Mouse (Mus musculus) forebrain, embryonic 14.5 days (tissue): Measurements from ENCODE around the gene A630089N07Rik. TPM values are rescaled to one million over a fixed set of nuclear protein-coding genes. Genes with fewer than 3 reads are reported as not detected.
"Not testable (repeated sequence)": the region's sequence is repeated elsewhere in the genome, so short reads cannot be mapped to it uniquely, and the experiment has no call there.

Experiments
- ATAC-seq: fragments of 200-750 bp; cut with Nextera tagmentation; 2 replicates; pipeline ENCODE4 v1.8.0; 2017; ENCODE audit warnings: mild to moderate bottlenecking, moderate library complexity
- DNase-seq: peaks from one replicate; pipeline ENCODE4 v3.0.0-alpha.2; 2015; ENCODE audit warnings: low spot score
- H3K27ac ChIP-seq: fragments of 300-500 bp; sonication (generic); 2 replicates; pipeline ENCODE4 v1.5.1; 2014; ENCODE audit warnings: low read depth, mild to moderate bottlenecking, control low read depth, low read length, moderate library complexity
- H3K27me3 ChIP-seq: fragments of 300-500 bp; sonication (generic); replicated peaks from 2 replicates; pipeline ENCODE4 v1.6.1; 2014; ENCODE audit warnings: low read length, control low read depth, mixed read lengths; ENCODE audit not compliant: control insufficient read depth, insufficient read depth
- H3K36me3 ChIP-seq: fragments of 300-500 bp; sonication (generic); 2 replicates; pipeline ENCODE4 v1.6.1; 2014; ENCODE audit warnings: low read length, control low read depth; ENCODE audit not compliant: control insufficient read depth, insufficient read depth
- H3K4me1 ChIP-seq: fragments of 300-500 bp; sonication (generic); 2 replicates; pipeline ENCODE4 v1.6.1; 2014; ENCODE audit warnings: antibody characterized with exemption, low read length, control low read depth; ENCODE audit not compliant: control insufficient read depth, insufficient read depth
- H3K4me2 ChIP-seq: fragments of 300-500 bp; sonication (generic); 2 replicates; pipeline ENCODE4 v1.6.1; 2014; ENCODE audit warnings: mild to moderate bottlenecking, control low read depth, low read length
- H3K4me3 ChIP-seq: fragments of 300-500 bp; sonication (generic); 2 replicates; pipeline ENCODE4 v1.5.1; 2014; ENCODE audit warnings: low read depth, low read length, control low read depth
- H3K9ac ChIP-seq: fragments of 300-500 bp; sonication (generic); 2 replicates; pipeline ENCODE4 v1.6.1; 2014; ENCODE audit warnings: mild to moderate bottlenecking, low read length, control low read depth, moderate library complexity
- H3K9me3 ChIP-seq: fragments of 300-500 bp; sonication (generic); replicated peaks from 2 replicates; pipeline ENCODE4 v1.6.1; 2016; ENCODE audit warnings: low read length, control low read depth, mixed read lengths; ENCODE audit not compliant: control insufficient read depth
- WGBS: fragments of 180-500 bp; shearing (Covaris S2); extraction: QIAGEN DNeasy Blood & Tissue Kit; methylation state at CpG from one replicate; pipeline ENCODE4 v1.1.7; 2014; 5-methylcytosine and 5-hydroxymethylcytosine counted together
- polyA plus RNA-seq: library from polyadenylated mRNA; unstranded; fragments of >200 nt; fragmentation: Nextera tagmentation; extraction: Ambion mirVana; gene quantifications from 2 replicates; pipeline ENCODE4 v1.2.1, GENCODE M21; 2014

A630089N07Rik gene
- polyA plus RNA-seq, 1 experiment from 2014 or later = 12.6 TPM

GRCm38 (mm10) chr16:98022657-98023345 is 59.4 kb downstream of the A630089N07Rik start:
- Histone ChIP-seq H3K36me3 (no peaks in the 10 kb centered on the region), H3K4me1 (no peaks in the 10 kb centered on the region), H3K27me3 (no peaks in the 10 kb centered on the region), H3K9ac (no peak overlapping the region), H3K4me2 (no peak overlapping the region), H3K9me3 (0 out of 2 replicates have a peak, but pooled peaks cover 5% of the 10 kb centered on the region), H3K4me3 (no peak overlapping the region), H3K27ac (no peak overlapping the region)
- DNase-seq (peak; percentile 5), ATAC-seq (no peak)
- 85% methylated on average over 2 of the region's 2 CpGs for WGBS

GRCm38 (mm10) chr16:98022081-98022480 is 60.2 kb downstream of the A630089N07Rik start:
- H3K4me1 ChIP-seq = no peaks in the 10 kb centered on the region
- no peak overlapping the region for H3K4me2 ChIP-seq
- WGBS = 92% methylated on average over 3 of the region's 3 CpGs
- H3K27ac ChIP-seq = no peak overlapping the region
- H3K4me3 ChIP-seq = no peak overlapping the region
- H3K9ac ChIP-seq = no peak overlapping the region
- no peak for DNase-seq
- no peak for ATAC-seq
- peaks cover 11% of the 10 kb centered on the region; the same call in 1 of the 2 replicates for H3K9me3 ChIP-seq
- no peaks in the 10 kb centered on the region for H3K36me3 ChIP-seq
- no peaks in the 10 kb centered on the region for H3K27me3 ChIP-seq

GRCm38 (mm10) chr16:97997383-97997731 is 84.9 kb downstream of the A630089N07Rik start:
- H3K4me3 ChIP-seq = peak overlapping the region; percentile 50
- not testable (repeated sequence) for H3K27me3 ChIP-seq, H3K36me3 ChIP-seq, H3K27ac ChIP-seq, H3K9me3 ChIP-seq
- H3K9ac ChIP-seq = peak overlapping the region; percentile 61
- DNase-seq = peak; percentile 5
- ATAC-seq = peak; percentile 84
- peak overlapping the region; percentile 60 for H3K4me2 ChIP-seq
- 0% methylated on average over 8 of the region's 8 CpGs for WGBS
- peaks cover 13% of the 10 kb centered on the region; the same call in 1 of the 2 replicates for H3K4me1 ChIP-seq

- Histone ChIP-seq H3K9me3 (no peaks in the 10 kb centered on the region), H3K36me3 (no peaks in the 10 kb centered on the region), H3K27me3 (no peaks in the 10 kb centered on the region), H3K4me2 (peak within 1 kb of the TSS; percentile 60), H3K27ac (no peak within 1 kb of the TSS), H3K4me3 (peak within 1 kb of the TSS; percentile 50), H3K4me1 (peaks cover 13% of the 10 kb centered on the region; the same call in 1 of the 2 replicates), H3K9ac (peak within 1 kb of the TSS; percentile 61)
- DNase-seq (peak; percentile 92), ATAC-seq (peak; percentile 99)
- 2% methylated on average over 22 of the region's 22 CpGs for WGBS
Measured at GRCm38 (mm10) chr16:97996616-97997382, 85.5 kb downstream of the A630089N07Rik start, which contains the start of gene B230307C23Rik. TSS of gene B230307C23Rik (plus strand) at chr16:97997315.

DNA sequence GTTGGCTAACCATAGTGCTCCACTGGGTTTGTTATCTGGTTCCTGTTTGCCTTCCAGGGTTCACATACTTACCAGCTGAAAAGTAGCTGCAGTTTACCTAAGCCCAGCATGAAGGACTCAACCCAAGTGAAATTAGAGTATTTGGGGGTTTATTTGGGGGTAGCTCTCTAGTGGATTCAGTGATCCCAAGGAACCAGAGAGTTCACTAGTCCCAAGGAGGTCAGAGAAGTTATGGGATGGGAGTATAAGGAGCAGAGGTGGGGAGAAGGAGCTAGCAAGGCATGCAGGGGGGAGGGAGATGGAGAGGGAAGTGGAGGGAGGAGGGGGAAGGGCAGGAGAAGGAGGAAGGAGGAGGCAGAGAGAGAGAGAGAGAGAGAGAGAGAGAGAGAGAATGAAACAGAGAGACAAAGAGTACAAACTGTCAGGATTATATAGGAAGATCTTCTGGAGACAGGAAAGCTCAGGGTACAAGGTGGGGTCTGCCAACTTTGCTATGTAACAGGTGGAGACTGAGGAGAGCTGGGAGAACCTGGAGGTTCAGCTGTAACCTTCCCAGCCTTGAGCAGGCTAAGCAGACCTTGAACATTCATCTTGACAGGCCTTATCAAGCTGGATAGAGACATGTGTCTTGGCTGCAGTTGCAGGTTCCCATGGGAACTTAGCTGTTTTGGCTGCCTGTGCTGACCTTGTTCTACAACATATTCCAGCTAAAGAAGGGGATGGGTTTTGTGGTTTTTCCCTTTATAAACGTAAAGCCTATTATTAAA is 86.2 kb downstream of the A630089N07Rik start:
- WGBS = 3% methylated on average over 1 of the region's 1 CpGs
- Histone ChIP-seq H3K27me3 (no peaks in the 10 kb centered on the region), H3K9ac (peak overlapping the region; percentile 61; the same call in 1 of the 2 replicates), H3K36me3 (no peaks in the 10 kb centered on the region), H3K9me3 (no peaks in the 10 kb centered on the region), H3K4me2 (peak overlapping the region; percentile 60), H3K27ac (no peak overlapping the region), H3K4me3 (peak overlapping the region; percentile 50), H3K4me1 (peaks cover 13% of the 10 kb centered on the region; the same call in 1 of the 2 replicates)
- DNase-seq (peak; percentile 10), ATAC-seq (no peak)

DNA sequence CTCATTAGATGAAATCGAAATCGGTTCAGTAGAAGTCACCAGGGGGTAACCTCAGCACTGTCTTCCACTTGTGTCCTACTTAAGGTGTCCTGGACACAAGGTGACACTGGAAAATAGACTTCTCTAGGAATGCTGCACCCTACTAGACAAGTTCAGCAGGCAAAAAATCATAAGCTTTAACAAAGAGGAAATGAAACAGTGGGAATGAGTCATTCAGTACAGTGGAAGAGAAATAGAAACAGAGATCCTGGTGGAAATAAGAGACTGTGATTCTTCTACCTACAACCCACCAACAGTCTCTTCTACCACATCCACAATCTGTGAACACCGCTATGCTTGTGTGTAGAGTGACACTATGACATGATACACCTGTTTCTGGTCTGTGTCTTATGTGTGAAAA is 89.8 kb downstream of the A630089N07Rik start:
- DNase-seq, H3K36me3 ChIP-seq, H3K27me3 ChIP-seq, H3K4me1 ChIP-seq, H3K27ac ChIP-seq, H3K4me2 ChIP-seq, H3K9ac ChIP-seq, ATAC-seq, H3K9me3 ChIP-seq, H3K4me3 ChIP-seq: not testable (repeated sequence)
- whole genome bisulfite sequencing = 86% methylated on average over 3 of the region's 3 CpGs

- WGBS = 76% methylated on average over 2 of the region's 2 CpGs
- no peaks in the 10 kb centered on the region for H3K9me3 ChIP-seq
- H3K4me2 ChIP-seq = no peak overlapping the region
- H3K27me3 ChIP-seq = no peaks in the 10 kb centered on the region
- DNase-seq (no peak), ATAC-seq (no peak)
- H3K4me3 ChIP-seq = no peak overlapping the region
- H3K36me3 ChIP-seq = no peaks in the 10 kb centered on the region
- 0 out of 2 replicates have a peak, but pooled peaks cover 4% of the 10 kb centered on the region for H3K4me1 ChIP-seq
- no peak overlapping the region for H3K27ac ChIP-seq
- no peak overlapping the region for H3K9ac ChIP-seq
Measured at GRCm38 (mm10) chr16:97991517-97991916, 90.7 kb downstream of the A630089N07Rik start.

DNA sequence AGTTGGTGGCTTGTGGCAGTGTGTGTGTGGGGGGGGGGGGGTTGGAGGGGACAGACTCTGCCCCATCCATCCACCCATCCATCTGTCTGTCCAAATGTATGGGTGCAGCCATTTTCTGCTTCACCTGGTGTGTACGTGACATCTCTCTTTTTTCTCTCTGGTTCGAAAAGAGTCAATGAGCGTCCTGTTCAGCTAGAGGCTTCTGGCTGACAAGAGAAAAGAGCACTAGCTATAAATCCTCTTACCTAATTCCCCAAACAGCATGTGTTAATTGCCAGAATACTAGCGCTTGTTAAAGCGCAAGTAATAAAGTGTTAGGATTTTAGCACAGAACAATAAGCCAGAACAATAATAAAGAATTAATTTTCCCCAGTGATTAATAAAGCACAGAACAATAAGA is 97.7 kb downstream of the A630089N07Rik start:
- 23% methylated on average over 5 of the region's 5 CpGs for whole genome bisulfite sequencing
- Histone ChIP-seq H3K4me2 (no peak overlapping the region), H3K27me3 (no peaks in the 10 kb centered on the region), H3K27ac (no peak overlapping the region), H3K9ac (no peak overlapping the region), H3K36me3 (no peaks in the 10 kb centered on the region), H3K4me1 (no peaks in the 10 kb centered on the region), H3K4me3 (no peak overlapping the region), H3K9me3 (no peaks in the 10 kb centered on the region)
- ATAC-seq (no peak), DNase-seq (no peak)
